Mouse (Mus musculus): Measurements from ENCODE around the gene Bsnd.

Gene Bsnd

GRCm38 (mm10) chr4:106483831-106484230 is 8.3 kb downstream of the Bsnd start:
- intact Hi-C loops (cut with DNase I) = no loop called here

GRCm38 (mm10) chr4:106483215-106483727 is 8.8 kb downstream of the Bsnd start:
- intact Hi-C loops (cut with DNase I) = no loop called here

- intact Hi-C loops (cut with DNase I) = no loop called here
Observed at GRCm38 (mm10) chr4:106480545-106480944, 11.5 kb downstream of the Bsnd start.

- intact Hi-C loops (cut with DNase I) = loop anchor here (1.0 to 10.0 kb wide), 2 partner anchors 55 to 231 kb away; no protein-coding TSS in a partner anchor
Observed at GRCm38 (mm10) chr4:106474241-106474640, 17.8 kb downstream of the Bsnd start.

GRCm38 (mm10) chr4:106472335-106472734 is 19.7 kb downstream of the Bsnd start:
- intact Hi-C loops (cut with DNase I) = loop anchor here (10.0 kb wide), 1 partner anchor 232 kb away; no protein-coding TSS in a partner anchor

GRCm38 (mm10) chr4:106470921-106471320 is 21.2 kb downstream of the Bsnd start:
- intact Hi-C loops (cut with DNase I) = loop anchor here (10.0 kb wide), 1 partner anchor 234 kb away; no protein-coding TSS in a partner anchor

- intact Hi-C loops (cut with DNase I) = no loop called here
Observed at GRCm38 (mm10) chr4:106467420-106468110, 24.5 kb downstream of the Bsnd start.

- intact Hi-C loops (cut with DNase I) = no loop called here
Observed at GRCm38 (mm10) chr4:106463174-106463801, 28.8 kb downstream of the Bsnd start.

GRCm38 (mm10) chr4:106462524-106462923 is 29.6 kb downstream of the Bsnd start:
- intact Hi-C loops (cut with DNase I) = no loop called here

GRCm38 (mm10) chr4:106462016-106462415 is 30.1 kb downstream of the Bsnd start:
- intact Hi-C loops (cut with DNase I) = no loop called here

- intact Hi-C loops (cut with DNase I) = no loop called here
Observed at GRCm38 (mm10) chr4:106454541-106454940, 37.5 kb downstream of the Bsnd start.

GRCm38 (mm10) chr4:106453516-106453915 is 38.6 kb downstream of the Bsnd start:
- intact Hi-C loops (cut with DNase I) = no loop called here

GRCm38 (mm10) chr4:106453108-106453507 is 39.0 kb downstream of the Bsnd start:
- intact Hi-C loops (cut with DNase I) = no loop called here

GRCm38 (mm10) chr4:106452401-106452800 is 39.7 kb downstream of the Bsnd start:
- intact Hi-C loops (cut with DNase I) = no loop called here

- intact Hi-C loops (cut with DNase I) = no loop called here
Observed at GRCm38 (mm10) chr4:106449306-106449705, 42.8 kb downstream of the Bsnd start.

GRCm38 (mm10) chr4:106443182-106443581 is 48.9 kb downstream of the Bsnd start:
- intact Hi-C loops (cut with DNase I) = no loop called here

- intact Hi-C loops (cut with DNase I) = no loop called here
Observed at GRCm38 (mm10) chr4:106438763-106439162, 53.3 kb downstream of the Bsnd start.

- intact Hi-C loops (cut with DNase I) = no loop called here
Observed at GRCm38 (mm10) chr4:106437207-106437606, 54.9 kb downstream of the Bsnd start.

GRCm38 (mm10) chr4:106436475-106436874 is 55.6 kb downstream of the Bsnd start:
- intact Hi-C loops (cut with DNase I) = no loop called here

- intact Hi-C loops (cut with DNase I) = no loop called here
Observed at GRCm38 (mm10) chr4:106435426-106435825, 56.7 kb downstream of the Bsnd start.
